Mouse (Mus musculus): ENCODE data around the gene Olfr1185-ps1. TPM values are rescaled to one million over a fixed set of nuclear protein-coding genes. Genes with fewer than 3 reads are reported as not detected.
"Not testable (repeated sequence)": the region's sequence is repeated elsewhere in the genome, so short reads cannot be mapped to it uniquely, and the experiment has no call there.

Gene Olfr1185-ps1
- polyA plus RNA-seq (2014; fragmentation: Nextera tagmentation; extraction: Ambion mirVana), result not detected in 2 replicates

DNA sequence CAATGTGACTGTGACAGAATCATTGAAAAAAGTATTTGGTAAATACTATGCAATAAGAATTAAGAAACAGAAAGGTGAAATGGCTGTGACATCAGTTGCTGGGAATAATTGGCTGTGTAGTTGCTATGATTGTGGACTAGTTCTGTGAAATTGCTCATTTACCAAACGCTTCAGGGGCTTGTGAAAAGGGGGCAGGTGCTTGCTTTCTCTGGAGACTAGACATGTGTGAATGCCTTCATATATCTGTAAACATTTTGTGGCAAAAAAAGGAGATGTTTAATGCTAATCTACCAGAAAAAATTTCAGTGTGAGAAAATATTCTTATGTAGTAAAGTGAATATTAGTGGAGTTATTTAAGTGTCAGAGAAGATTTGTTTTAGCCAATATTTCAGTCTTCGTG is at the start of gene Olfr1185-ps1:
Gene Olfr1185-ps1 (plus strand): TSS at position 301 of the 400 bp plus-strand sequence.
- 68% methylated on average over 2 of the region's 2 CpGs for WGBS
- H3K9ac ChIP-seq (ENCODE audit: low read depth, low read length), result no peak within 1 kb of the TSS

DNA sequence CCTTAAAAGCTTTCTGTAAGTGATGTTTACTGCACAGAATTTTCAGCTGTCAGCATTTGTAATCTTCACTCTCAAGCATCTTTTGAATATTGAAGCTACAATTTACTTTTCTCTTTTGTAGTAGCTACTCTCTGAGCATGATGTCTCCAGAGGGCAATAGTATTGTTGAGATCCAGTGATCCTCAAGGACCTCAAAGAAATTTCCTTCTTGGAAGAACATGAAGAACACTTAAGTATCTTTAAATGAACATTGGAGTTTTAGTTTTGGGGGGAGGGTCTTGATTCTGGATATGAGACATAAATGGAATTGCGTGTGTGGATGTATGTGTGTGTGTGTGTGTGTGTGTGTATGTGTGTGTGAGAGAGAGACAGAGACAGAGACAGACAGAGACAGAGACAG is 44.1 kb upstream of the Olfr1185-ps1 start, which contains the start of gene Gm13757:
Gene Gm13757 (minus strand): TSS at position 101 of the 400 bp plus-strand sequence.
- Histone ChIP-seq H3K4me3 (ENCODE audit: low read depth, low read length) (no peak within 1 kb of the TSS), H3K4me1 (ENCODE audit: control insufficient read depth, insufficient read depth, low read length) (no peaks in the 10 kb centered on the region), H3K9me3 (ENCODE audit: control insufficient read depth, low read length) (no peaks in the 10 kb centered on the region), H3K27ac (replicated peaks; ENCODE audit: low read depth, low read length) (no peak within 1 kb of the TSS), H3K36me3 (ENCODE audit: control insufficient read depth, insufficient read depth, low read length) (no peaks in the 10 kb centered on the region), H3K9ac (ENCODE audit: low read depth, low read length) (no peak within 1 kb of the TSS), H3K4me2 (ENCODE audit: low read depth, low read length) (no peak within 1 kb of the TSS), H3K27me3 (replicated peaks; ENCODE audit: control insufficient read depth, insufficient read depth, low read length) (no peaks in the 10 kb centered on the region)
- no peak for DNase-seq (ENCODE audit: low spot score)
- no peak for ATAC-seq (ENCODE audit: low read depth)
- WGBS, result 93% methylated on average over 1 of the region's 1 CpGs

More for the DNA sequence above, at the start of gene Olfr1185-ps1:
- H3K9me3 ChIP-seq (ENCODE audit: control insufficient read depth, low read length), result no peaks in the 10 kb centered on the region
- no peak within 1 kb of the TSS for H3K27ac ChIP-seq (replicated peaks; ENCODE audit: low read depth, low read length)
- ATAC-seq (ENCODE audit: low read depth), result no peak
- no peaks in the 10 kb centered on the region for H3K4me1 ChIP-seq (ENCODE audit: control insufficient read depth, insufficient read depth, low read length)
- no peaks in the 10 kb centered on the region for H3K27me3 ChIP-seq (replicated peaks; ENCODE audit: control insufficient read depth, insufficient read depth, low read length)
- no peaks in the 10 kb centered on the region for H3K36me3 ChIP-seq (ENCODE audit: control insufficient read depth, insufficient read depth, low read length)
- H3K4me2 ChIP-seq (ENCODE audit: low read depth, low read length), result no peak within 1 kb of the TSS
- no peak for DNase-seq (ENCODE audit: low spot score)
- no peak within 1 kb of the TSS for H3K4me3 ChIP-seq (ENCODE audit: low read depth, low read length)

DNA sequence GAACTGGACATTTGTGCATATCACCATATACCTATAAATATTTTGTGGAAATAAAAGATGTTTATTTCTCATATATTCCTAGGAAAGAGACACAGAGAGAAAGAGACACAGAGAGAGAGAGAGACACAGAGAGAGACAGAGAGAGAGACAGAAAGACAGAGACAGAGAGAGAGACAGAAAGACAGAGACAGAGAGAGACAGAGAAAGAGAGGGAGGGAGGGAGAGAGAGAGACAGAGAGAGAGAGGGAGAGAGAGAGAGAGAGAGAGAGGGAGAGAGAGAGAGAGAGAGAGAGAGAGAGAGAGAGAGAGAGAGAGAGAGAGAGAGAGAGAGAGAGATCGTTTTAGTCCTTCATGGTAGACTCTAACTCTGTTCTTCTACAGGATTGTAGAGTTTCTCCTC is 38.6 kb upstream of the Olfr1185-ps1 start, which contains the start of gene Olfr1183:
Gene Olfr1183 (plus strand): TSS at position 301 of the 400 bp plus-strand sequence.
- H3K27ac ChIP-seq (replicated peaks; ENCODE audit: low read depth, low read length); H3K4me2 ChIP-seq (ENCODE audit: low read depth, low read length); H3K9ac ChIP-seq (ENCODE audit: low read depth, low read length); H3K36me3 ChIP-seq (ENCODE audit: control insufficient read depth, insufficient read depth, low read length); DNase-seq (ENCODE audit: low spot score); H3K27me3 ChIP-seq (replicated peaks; ENCODE audit: control insufficient read depth, insufficient read depth, low read length); H3K4me3 ChIP-seq (ENCODE audit: low read depth, low read length); ATAC-seq (ENCODE audit: low read depth); H3K9me3 ChIP-seq (ENCODE audit: control insufficient read depth, low read length); H3K4me1 ChIP-seq (ENCODE audit: control insufficient read depth, insufficient read depth, low read length): not testable (repeated sequence)
- WGBS, result 72% methylated on average over 1 of the region's 1 CpGs

DNA sequence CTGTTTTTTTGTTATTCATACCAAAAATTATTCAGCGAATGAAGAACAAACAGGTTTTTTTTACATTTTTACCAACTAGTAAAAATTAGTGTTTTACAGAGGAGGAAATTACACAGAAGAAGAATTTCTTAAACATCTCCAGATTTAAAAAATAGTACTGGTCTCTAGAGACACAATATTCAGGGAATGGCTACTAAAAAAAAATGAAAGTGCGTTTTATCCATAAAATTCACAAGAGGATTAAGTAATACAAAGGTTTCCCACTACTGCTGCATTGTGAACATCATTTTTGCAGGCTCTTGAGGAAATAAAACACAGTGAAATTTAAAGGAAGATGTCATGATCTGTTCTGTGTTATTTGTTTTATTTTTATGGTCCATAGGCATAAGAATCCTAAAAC is 9.8 kb upstream of the Olfr1185-ps1 start, which contains the start of gene Olfr1184:
Gene Olfr1184 (plus strand): TSS at position 301 of the 400 bp plus-strand sequence.
- WGBS, result 81% methylated on average over 2 of the region's 2 CpGs
- Histone ChIP-seq H3K4me3 (ENCODE audit: low read depth, low read length) (no peak within 1 kb of the TSS), H3K4me1 (ENCODE audit: control insufficient read depth, insufficient read depth, low read length) (no peaks in the 10 kb centered on the region), H3K27ac (replicated peaks; ENCODE audit: low read depth, low read length) (no peak within 1 kb of the TSS), H3K27me3 (replicated peaks; ENCODE audit: control insufficient read depth, insufficient read depth, low read length) (no peaks in the 10 kb centered on the region), H3K9ac (ENCODE audit: low read depth, low read length) (no peak within 1 kb of the TSS), H3K36me3 (ENCODE audit: control insufficient read depth, insufficient read depth, low read length) (no peaks in the 10 kb centered on the region), H3K4me2 (ENCODE audit: low read depth, low read length) (no peak within 1 kb of the TSS), H3K9me3 (ENCODE audit: control insufficient read depth, low read length) (no peaks in the 10 kb centered on the region)
- no peak for ATAC-seq (ENCODE audit: low read depth)
- no peak for DNase-seq (ENCODE audit: low spot score)

DNA sequence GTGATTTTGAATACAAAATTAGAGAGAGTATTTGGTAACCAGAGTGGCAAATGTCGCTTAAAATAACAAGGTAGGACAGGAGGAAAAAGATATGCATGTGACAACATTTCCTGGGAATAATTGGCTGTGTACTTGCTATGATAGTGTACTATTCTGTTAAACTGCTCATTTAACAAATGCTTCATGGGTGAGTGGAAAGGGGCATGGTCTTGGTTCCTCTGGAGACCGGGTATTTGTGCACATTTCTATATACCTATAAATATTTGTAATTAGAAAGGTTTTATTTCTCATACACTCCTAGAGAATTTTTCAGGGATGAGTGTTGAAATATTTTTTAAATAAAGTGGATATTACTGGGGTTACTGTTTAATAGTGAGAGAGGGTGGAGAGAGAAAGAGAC is 25.1 kb downstream of the Olfr1185-ps1 start, which contains the start of gene Olfr1186:
Gene Olfr1186 (plus strand): TSS at position 301 of the 400 bp plus-strand sequence.
- Histone ChIP-seq H3K9me3 (ENCODE audit: control insufficient read depth, low read length) (no peaks in the 10 kb centered on the region), H3K36me3 (ENCODE audit: control insufficient read depth, insufficient read depth, low read length) (no peaks in the 10 kb centered on the region), H3K27me3 (replicated peaks; ENCODE audit: control insufficient read depth, insufficient read depth, low read length) (no peaks in the 10 kb centered on the region), H3K4me3 (ENCODE audit: low read depth, low read length) (no peak within 1 kb of the TSS), H3K27ac (replicated peaks; ENCODE audit: low read depth, low read length) (no peak within 1 kb of the TSS), H3K4me1 (ENCODE audit: control insufficient read depth, insufficient read depth, low read length) (no peaks in the 10 kb centered on the region), H3K4me2 (ENCODE audit: low read depth, low read length) (no peak within 1 kb of the TSS), H3K9ac (ENCODE audit: low read depth, low read length) (no peak within 1 kb of the TSS)
- 79% methylated on average over 2 of the region's 2 CpGs for WGBS
- no peak for ATAC-seq (ENCODE audit: low read depth)
- no peak for DNase-seq (ENCODE audit: low spot score)

DNA sequence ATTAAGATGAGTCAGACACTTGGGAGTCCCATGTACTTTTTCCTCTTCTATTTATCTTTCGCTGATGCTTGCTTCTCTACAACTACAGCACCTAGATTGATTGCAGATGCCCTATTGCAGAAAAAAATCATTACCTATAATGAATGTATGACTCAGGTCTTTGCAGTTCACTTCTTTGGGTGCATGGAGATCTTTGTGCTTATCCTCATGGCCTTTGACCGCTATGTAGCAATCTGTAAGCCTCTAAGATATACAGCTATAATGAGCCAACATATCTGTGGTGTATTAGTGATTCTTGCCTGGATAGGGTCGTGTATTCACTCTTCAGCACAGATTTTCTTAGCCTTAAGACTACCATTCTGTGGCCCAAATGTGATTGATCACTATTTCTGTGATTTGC is 32.6 kb downstream of the Olfr1185-ps1 start:
- H3K9ac ChIP-seq (ENCODE audit: low read depth, low read length), result no peak overlapping the region
- H3K4me1 ChIP-seq (ENCODE audit: control insufficient read depth, insufficient read depth, low read length), result no peaks in the 10 kb centered on the region
- no peak for DNase-seq (ENCODE audit: low spot score)
- no peak overlapping the region for H3K27ac ChIP-seq (replicated peaks; ENCODE audit: low read depth, low read length)
- H3K9me3 ChIP-seq (ENCODE audit: control insufficient read depth, low read length), result no peaks in the 10 kb centered on the region
- no peaks in the 10 kb centered on the region for H3K36me3 ChIP-seq (ENCODE audit: control insufficient read depth, insufficient read depth, low read length)
- no peak overlapping the region for H3K4me2 ChIP-seq (ENCODE audit: low read depth, low read length)
- ATAC-seq (ENCODE audit: low read depth), result no peak
- WGBS, result 63% methylated on average over 3 of the region's 3 CpGs
- no peak overlapping the region for H3K4me3 ChIP-seq (ENCODE audit: low read depth, low read length)
- no peaks in the 10 kb centered on the region for H3K27me3 ChIP-seq (replicated peaks; ENCODE audit: control insufficient read depth, insufficient read depth, low read length)

Other genes starting within 250 kb of the Olfr1185-ps1 start
- gene Olfr1173, start 213.4 kb upstream of the Olfr1185-ps1 start, polyA plus RNA-seq (2014; fragmentation: Nextera tagmentation; extraction: Ambion mirVana), result 0.07 TPM in 1 of 2 replicates, not detected in the other
- 0.14 TPM in 1 of 2 replicates, not detected in the other for gene Olfr1174-ps, start 178.2 kb upstream of the Olfr1185-ps1 start, polyA plus RNA-seq (2014; fragmentation: Nextera tagmentation; extraction: Ambion mirVana)
- not detected in 2 replicates for gene Olfr1175-ps, start 166.1 kb upstream of the Olfr1185-ps1 start, polyA plus RNA-seq (2014; fragmentation: Nextera tagmentation; extraction: Ambion mirVana)
- 0.17 TPM in 1 of 2 replicates, not detected in the other for gene Olfr1176, start 156.6 kb upstream of the Olfr1185-ps1 start, polyA plus RNA-seq (2014; fragmentation: Nextera tagmentation; extraction: Ambion mirVana)
- 0.14 TPM in 1 of 2 replicates, not detected in the other for gene Olfr1177-ps, start 146.8 kb upstream of the Olfr1185-ps1 start, polyA plus RNA-seq (2014; fragmentation: Nextera tagmentation; extraction: Ambion mirVana)
- 0.06 TPM in 1 of 2 replicates, not detected in the other for gene Olfr1178, start 106.3 kb upstream of the Olfr1185-ps1 start, polyA plus RNA-seq (2014; fragmentation: Nextera tagmentation; extraction: Ambion mirVana)
- gene Olfr1179, start 86.9 kb upstream of the Olfr1185-ps1 start, polyA plus RNA-seq (2014; fragmentation: Nextera tagmentation; extraction: Ambion mirVana), result not detected in 2 replicates
- gene Olfr1180, start 74.2 kb upstream of the Olfr1185-ps1 start, polyA plus RNA-seq (2014; fragmentation: Nextera tagmentation; extraction: Ambion mirVana), result not detected in 2 replicates
- not detected in 2 replicates for gene Olfr1181, start 67.1 kb upstream of the Olfr1185-ps1 start, polyA plus RNA-seq (2014; fragmentation: Nextera tagmentation; extraction: Ambion mirVana)
- not detected in 2 replicates for gene Gm13757, start 44.2 kb upstream of the Olfr1185-ps1 start, polyA plus RNA-seq (2014; fragmentation: Nextera tagmentation; extraction: Ambion mirVana)
- not detected in 2 replicates for gene Olfr1183, start 38.5 kb upstream of the Olfr1185-ps1 start, polyA plus RNA-seq (2014; fragmentation: Nextera tagmentation; extraction: Ambion mirVana)
- gene Olfr1184, start 9.7 kb upstream of the Olfr1185-ps1 start, polyA plus RNA-seq (2014; fragmentation: Nextera tagmentation; extraction: Ambion mirVana), result 0.08 TPM in 1 of 2 replicates, not detected in the other
- not detected in 2 replicates for gene Olfr1186, start 25.2 kb downstream of the Olfr1185-ps1 start, polyA plus RNA-seq (2014; fragmentation: Nextera tagmentation; extraction: Ambion mirVana)
- not detected in 2 replicates for gene Olfr1188, start 63.6 kb downstream of the Olfr1185-ps1 start, polyA plus RNA-seq (2014; fragmentation: Nextera tagmentation; extraction: Ambion mirVana)
- gene Olfr1189, start 93.1 kb downstream of the Olfr1185-ps1 start, polyA plus RNA-seq (2014; fragmentation: Nextera tagmentation; extraction: Ambion mirVana), result not detected in 2 replicates
- not detected in 2 replicates for gene Olfr1191-ps1, start 147.2 kb downstream of the Olfr1185-ps1 start, polyA plus RNA-seq (2014; fragmentation: Nextera tagmentation; extraction: Ambion mirVana)
- gene Olfr1192-ps1, start 155.2 kb downstream of the Olfr1185-ps1 start, polyA plus RNA-seq (2014; fragmentation: Nextera tagmentation; extraction: Ambion mirVana), result 0.06 TPM in 1 of 2 replicates, not detected in the other
- not detected in 2 replicates for gene Olfr1193, start 182.3 kb downstream of the Olfr1185-ps1 start, polyA plus RNA-seq (2014; fragmentation: Nextera tagmentation; extraction: Ambion mirVana)
- not detected in 2 replicates for gene Olfr1195, start 195.9 kb downstream of the Olfr1185-ps1 start, polyA plus RNA-seq (2014; fragmentation: Nextera tagmentation; extraction: Ambion mirVana)
- 0.29 TPM in 1 of 2 replicates, not detected in the other for gene Olfr1196, start 211.3 kb downstream of the Olfr1185-ps1 start, polyA plus RNA-seq (2014; fragmentation: Nextera tagmentation; extraction: Ambion mirVana)
- not detected in 2 replicates for gene Olfr1197, start 239.0 kb downstream of the Olfr1185-ps1 start, polyA plus RNA-seq (2014; fragmentation: Nextera tagmentation; extraction: Ambion mirVana)

Data from embryonic facial prominence, embryonic 14.5 days (tissue).